Mouse (Mus musculus) right cerebral cortex, postnatal 36 days (tissue): ENCODE results near the gene Shoc2.
"Not testable (repeated sequence)": the region's sequence is repeated elsewhere in the genome, so short reads cannot be mapped to it uniquely, and the experiment has no call there.

Experiments
- DNase-seq, 2 experiments: peaks; one replicate each; pipeline ENCODE4 v3.0.0; 2022; ENCODE audit warnings: low spot score in 2 of 2, mixed read lengths in 1 of 2

Shoc2 gene

GRCm38 (mm10) chr19:53933050-53933449, 11.1 kb upstream of the Shoc2 start:
- DNase-seq, result no peak

- no peak for DNase-seq
Measured at GRCm38 (mm10) chr19:53934046-53934445, 10.1 kb upstream of the Shoc2 start.

- DNase-seq, result no peak
Measured at GRCm38 (mm10) chr19:53939467-53939866, 4.6 kb upstream of the Shoc2 start.

- no peak for DNase-seq
Measured at GRCm38 (mm10) chr19:53941139-53941538, 3.0 kb upstream of the Shoc2 start.

- DNase-seq, result no peak
Measured at GRCm38 (mm10) chr19:53942342-53942741, 1.8 kb upstream of the Shoc2 start.

- no peak for DNase-seq
Measured at GRCm38 (mm10) chr19:53944786-53945169, 672 bp downstream of the Shoc2 start.

GRCm38 (mm10) chr19:53945171-53946042, 1.3 kb downstream of the Shoc2 start:
- DNase-seq, result peak in 1 of 2 experiments; percentile 28

- DNase-seq, result no peak
Measured at GRCm38 (mm10) chr19:53957513-53957912, 13.4 kb downstream of the Shoc2 start.

- DNase-seq, result no peak
Measured at GRCm38 (mm10) chr19:53962511-53962910, 18.4 kb downstream of the Shoc2 start.

- DNase-seq, result not testable (repeated sequence)
Measured at GRCm38 (mm10) chr19:53964347-53964746, 20.2 kb downstream of the Shoc2 start.

GRCm38 (mm10) chr19:53964910-53965633, 21.0 kb downstream of the Shoc2 start:
- DNase-seq, result no peak

- DNase-seq, result no peak
Measured at GRCm38 (mm10) chr19:53969226-53969625, 25.1 kb downstream of the Shoc2 start.

GRCm38 (mm10) chr19:53971938-53972337, 27.8 kb downstream of the Shoc2 start:
- no peak for DNase-seq

GRCm38 (mm10) chr19:53973656-53974055, 29.6 kb downstream of the Shoc2 start:
- no peak for DNase-seq

- no peak for DNase-seq
Measured at GRCm38 (mm10) chr19:53982041-53982440, 37.9 kb downstream of the Shoc2 start.

- no peak for DNase-seq
Measured at GRCm38 (mm10) chr19:53983336-53983735, 39.2 kb downstream of the Shoc2 start.

GRCm38 (mm10) chr19:53984628-53985027, 40.5 kb downstream of the Shoc2 start:
- no peak for DNase-seq

- no peak for DNase-seq
Measured at GRCm38 (mm10) chr19:53990538-53990937, 46.4 kb downstream of the Shoc2 start.

GRCm38 (mm10) chr19:53993860-53994259, 49.8 kb downstream of the Shoc2 start:
- no peak for DNase-seq

- no peak for DNase-seq
Measured at GRCm38 (mm10) chr19:53994276-53994675, 50.2 kb downstream of the Shoc2 start.

- DNase-seq, result no peak
Measured at GRCm38 (mm10) chr19:54010973-54011372, 66.9 kb downstream of the Shoc2 start.

- DNase-seq, result no peak
Measured at GRCm38 (mm10) chr19:54014999-54015398, 70.9 kb downstream of the Shoc2 start.

- DNase-seq, result no peak
Measured at GRCm38 (mm10) chr19:54015503-54015902, 71.4 kb downstream of the Shoc2 start.
